Mouse (Mus musculus) kidney, adult 2 months (tissue): ENCODE data around the gene Cacna1b.

Source experiments
- CTCF ChIP-seq: fragments of 200-500 bp; conservative IDR thresholded peaks from 2 replicates; pipeline ENCODE4 v1.5.1; 2011; ENCODE audit warnings: low read depth, mild to moderate bottlenecking, control low read depth, low read length, moderate library complexity, mixed read lengths; ENCODE audit not compliant: insufficient read depth, insufficient read length
- POLR2A ChIP-seq: fragments of 200-500 bp; IDR thresholded peaks from one replicate; pipeline ENCODE4 v1.6.1; 2011; ENCODE audit warnings: low read depth, low read length, control low read depth

- TF ChIP-seq CTCF = no peak
- no peak for TF ChIP-seq POLR2A
Measured at GRCm38 (mm10) chr2:24750051-24750450, 12.9 kb downstream of the Cacna1b start.
